In the genomic region with DNA sequence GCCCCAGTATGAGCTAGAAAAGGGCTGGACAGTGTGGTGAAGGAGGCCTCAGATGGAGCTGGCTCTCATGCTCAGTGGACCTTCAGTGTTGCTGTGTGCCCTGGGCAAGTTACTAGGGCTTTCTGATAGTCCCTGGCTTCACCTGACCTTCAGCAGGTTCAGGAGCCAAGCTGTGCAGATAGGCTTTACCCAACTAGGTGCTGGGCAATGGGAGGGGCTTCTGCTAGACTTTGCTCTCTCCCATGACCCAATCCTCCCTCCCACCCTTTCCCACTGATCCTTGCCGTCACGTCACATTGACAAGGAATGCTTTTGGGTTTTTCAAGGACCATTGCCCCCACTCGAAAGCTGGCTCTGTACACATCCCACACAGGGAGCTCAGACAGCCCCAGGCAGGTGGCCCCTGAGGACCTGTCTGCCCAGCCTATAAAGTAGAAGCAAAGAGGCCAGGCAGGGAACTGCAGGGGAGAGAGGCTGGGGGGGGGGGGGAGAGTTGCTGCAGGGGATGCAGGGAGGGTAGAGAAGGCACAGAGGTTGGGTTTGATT, we compare ENCODE assay signal across 17 mouse cellular contexts. TPM values are rescaled to one million over a fixed set of nuclear protein-coding genes. Genes with fewer than 3 reads are reported as not detected.
DNase-seq lines count a peak whose midpoint lies in the region; ATAC-seq and TF ChIP-seq lines count a peak whose summit lies in the region.
"Had no signal": no experiment of that assay in that cellular context is flagged by ENCODE, and none has a peak within 500 bp of the region (broad histone marks: within the 10 kb centered on the region; RNA-seq: fewer than 3 reads in every experiment).

No protein-coding gene starts in this region.

- peak; percentile 73 for ATAC-seq in kidney, embryonic 16.5 days (ENCODE audit: low FRiP score, low TSS enrichment)
- ATAC-seq in lung, embryonic 15.5 days (ENCODE audit: borderline replicate concordance, extremely low read depth, low FRiP score, low TSS enrichment): peak; percentile 85
- ATAC-seq in intestine, embryonic 16.5 days: peak; percentile 57
- ATAC-seq in liver, postnatal 0 days: peak; percentile 62
- ATAC-seq: forebrain, embryonic 14.5 days had no signal

- H3K4me1 ChIP-seq in kidney, embryonic 16.5 days (ENCODE audit: insufficient read depth, low read length): peaks cover 20% of the 10 kb centered on the region
- peaks cover 45% of the 10 kb centered on the region for H3K4me1 ChIP-seq in lung, embryonic 15.5 days
- H3K4me1 ChIP-seq in intestine, embryonic 16.5 days (ENCODE audit: control insufficient read depth, insufficient read depth, low read length): no peaks in the 10 kb centered on the region
- H3K4me1 ChIP-seq in liver, postnatal 0 days (ENCODE audit: insufficient read depth): no peaks in the 10 kb centered on the region

- H3K9me3 ChIP-seq in kidney, embryonic 16.5 days (ENCODE audit: low read length): no peaks in the 10 kb centered on the region
- H3K9me3 ChIP-seq in lung, embryonic 15.5 days: no peaks in the 10 kb centered on the region
- no peaks in the 10 kb centered on the region for H3K9me3 ChIP-seq in intestine, embryonic 16.5 days (ENCODE audit: control insufficient read depth, low read length)
- no peaks in the 10 kb centered on the region for H3K9me3 ChIP-seq in liver, postnatal 0 days (ENCODE audit: low read length)
- H3K9me3 ChIP-seq: embryonic facial prominence, embryonic 13.5 days; heart, embryonic 15.5 days; megakaryocyte, embryonic 14.5 days; neural tube, embryonic 12.5 days had no signal

- no peak overlapping the region for H3K9ac ChIP-seq in kidney, embryonic 16.5 days (replicated peaks; ENCODE audit: low read length)
- H3K9ac ChIP-seq in lung, embryonic 15.5 days: no peak overlapping the region
- H3K9ac ChIP-seq in intestine, embryonic 16.5 days (ENCODE audit: low read depth, low read length): no peak overlapping the region
- H3K9ac ChIP-seq in liver, postnatal 0 days (replicated peaks): no peak overlapping the region
- H3K9ac ChIP-seq: embryonic facial prominence, embryonic 13.5 days; heart, embryonic 15.5 days; neural tube, embryonic 12.5 days had no signal

- no peak for TF ChIP-seq CTCF in liver, postnatal 0 days (IDR thresholded peaks at IDR 0.05; ENCODE audit: low read depth)

- peaks cover 4% of the 10 kb centered on the region; the same call in 1 of the 2 replicates for H3K27me3 ChIP-seq in kidney, embryonic 16.5 days (ENCODE audit: insufficient read depth, low read length)
- 0 out of 2 replicates have a peak, but pooled peaks cover 3% of the 10 kb centered on the region for H3K27me3 ChIP-seq in lung, embryonic 15.5 days
- H3K27me3 ChIP-seq in intestine, embryonic 16.5 days (replicated peaks; ENCODE audit: control insufficient read depth, insufficient read depth, low read length): no peaks in the 10 kb centered on the region
- H3K27me3 ChIP-seq in liver, postnatal 0 days (ENCODE audit: insufficient read depth, low read length): 0 out of 2 replicates have a peak, but pooled peaks cover 3% of the 10 kb centered on the region
- H3K27me3 ChIP-seq: embryonic facial prominence, embryonic 13.5 days; neural tube, embryonic 12.5 days had no signal

- DNase-seq in kidney, postnatal 10 days: no peak
- DNase-seq in lung, postnatal 14 days: no peak
- DNase-seq in liver, postnatal 0 days: no peak
- DNase-seq in cerebellum, adult 18-20 months: no peak
- DNase-seq: cerebellum, adult 9-10 months; gastrocnemius, postnatal 14 days; heart, adult 18-20 months; heart, postnatal 4 days; right cerebral cortex, postnatal 4 days had no signal

- H3K36me3 ChIP-seq in kidney, embryonic 16.5 days (ENCODE audit: insufficient read depth, low read length): no peaks in the 10 kb centered on the region
- H3K36me3 ChIP-seq in lung, embryonic 15.5 days: no peaks in the 10 kb centered on the region
- H3K36me3 ChIP-seq in intestine, embryonic 16.5 days (ENCODE audit: control insufficient read depth, insufficient read depth, low read length): no peaks in the 10 kb centered on the region
- no peaks in the 10 kb centered on the region for H3K36me3 ChIP-seq in liver, postnatal 0 days (replicated peaks; ENCODE audit: insufficient read depth, low read length)
- H3K36me3 ChIP-seq: embryonic facial prominence, embryonic 13.5 days; heart, embryonic 15.5 days; neural tube, embryonic 12.5 days had no signal

- WGBS in kidney, embryonic 16.5 days: 24% methylated on average over 3 of the region's 3 CpGs
- 32% methylated on average over 3 of the region's 3 CpGs for WGBS in lung, embryonic 15.5 days
- 55% methylated on average over 3 of the region's 3 CpGs for WGBS in intestine, embryonic 16.5 days
- WGBS in liver, postnatal 0 days (ENCODE audit: insufficient replicate concordance): 57% methylated on average over 3 of the region's 3 CpGs

- peak overlapping the region; percentile 31; the same call in 1 of the 2 replicates for H3K27ac ChIP-seq in kidney, embryonic 16.5 days (ENCODE audit: low read length)
- peak overlapping the region; percentile 84 for H3K27ac ChIP-seq in lung, embryonic 15.5 days
- no peak overlapping the region for H3K27ac ChIP-seq in intestine, embryonic 16.5 days (ENCODE audit: low read length)
- H3K27ac ChIP-seq in liver, postnatal 0 days (ENCODE audit: low read depth): no peak overlapping the region
- H3K27ac ChIP-seq: embryonic facial prominence, embryonic 13.5 days; heart, embryonic 15.5 days; neural tube, embryonic 12.5 days had no signal

- no peak overlapping the region for H3K4me3 ChIP-seq in kidney, embryonic 16.5 days (ENCODE audit: low read length)
- H3K4me3 ChIP-seq in lung, embryonic 15.5 days: no peak overlapping the region
- no peak overlapping the region for H3K4me3 ChIP-seq in intestine, embryonic 16.5 days (ENCODE audit: low read length)
- H3K4me3 ChIP-seq in liver, postnatal 0 days (ENCODE audit: low read depth, low read length): no peak overlapping the region
- H3K4me3 ChIP-seq: embryonic facial prominence, embryonic 13.5 days; heart, embryonic 15.5 days; megakaryocyte, embryonic 14.5 days; neural tube, embryonic 12.5 days had no signal

- TF ChIP-seq EP300 in liver, postnatal 0 days (IDR thresholded peaks at IDR 0.05; ENCODE audit: low read depth): no peak

- H3K4me2 ChIP-seq in kidney, embryonic 16.5 days (replicated peaks; ENCODE audit: low read depth, low read length): no peak overlapping the region
- H3K4me2 ChIP-seq in lung, embryonic 15.5 days: no peak overlapping the region
- no peak overlapping the region for H3K4me2 ChIP-seq in intestine, embryonic 16.5 days (ENCODE audit: low read depth, low read length)
- H3K4me2 ChIP-seq in liver, postnatal 0 days (ENCODE audit: low read depth, low read length): no peak overlapping the region
- H3K4me2 ChIP-seq: embryonic facial prominence, embryonic 13.5 days; heart, embryonic 15.5 days; neural tube, embryonic 12.5 days had no signal

RNA-seq across cellular contexts. Expression of gene Wnt11, which starts 57.5 kb away (rescaled TPM):
- 32.4 and 33.3 TPM in 2 replicates for polyA plus RNA-seq in kidney, embryonic 16.5 days (2015; fragmentation: Nextera tagmentation; extraction: Ambion mirVana)
- 18.9 and 19.8 TPM in 2 replicates for polyA plus RNA-seq in lung, embryonic 15.5 days (2015; fragmentation: Nextera tagmentation; extraction: Ambion mirVana)
- 1.8 and 2.0 TPM in 2 replicates for polyA plus RNA-seq in intestine, embryonic 16.5 days (2015; fragmentation: Nextera tagmentation; extraction: Ambion mirVana)
- polyA plus RNA-seq in liver, postnatal 0 days (2015; fragmentation: Nextera tagmentation; extraction: Ambion mirVana): 0.12 and 0.40 TPM in 2 replicates

Comparison
In these comparisons a context has a peak if more than half of its experiments do, and no peak if none do; other contexts are left out.
1. H3K27ac ChIP-seq: peak in kidney, embryonic 16.5 days (single experiment) and lung, embryonic 15.5 days (single experiment); none in intestine, embryonic 16.5 days (single experiment) and liver, postnatal 0 days (single experiment).
2. Peak in every context shown above with its lines, with median percentiles within 50 percentile points of each other: ATAC-seq.